Mouse (Mus musculus): ENCODE results near the gene Olig1. TPM values are rescaled to one million over a fixed set of nuclear protein-coding genes. Genes with fewer than 3 reads are reported as not detected.
A peak's percentile ranks its signal among the peaks of the same experiment; 100 is the strongest.

Olig1 gene
- polyA plus RNA-seq, 1 experiment from 2014 or later, result 2.7 TPM

DNA sequence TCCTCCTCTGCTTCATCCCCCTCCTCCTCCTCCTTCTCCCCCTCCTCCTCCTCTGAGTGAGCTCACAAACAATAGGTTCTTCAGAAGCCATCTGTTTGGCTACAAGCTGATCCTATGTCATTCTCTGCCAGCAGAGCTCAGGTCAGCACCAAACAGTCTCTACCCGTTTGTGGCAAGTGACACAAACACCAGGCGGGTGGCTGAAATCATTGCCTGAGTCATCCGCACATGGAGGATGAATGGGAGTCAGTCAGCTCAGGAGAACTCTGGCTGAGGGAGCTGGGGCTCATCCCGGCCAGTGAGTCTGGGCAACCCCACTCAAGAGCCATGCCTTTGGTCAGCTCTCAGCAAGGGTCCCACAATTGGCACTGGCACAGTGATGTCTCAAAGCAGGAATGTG is 10.9 kb downstream of the Olig1 start:
- peaks cover 3% of the 10 kb centered on the region for H3K27me3 ChIP-seq (ENCODE audit: control insufficient read depth, insufficient read depth, low read length)

GRCm38 (mm10) chr16:91292080-91292479 is 22.5 kb downstream of the Olig1 start:
- H3K27ac ChIP-seq (replicated peaks; ENCODE audit: low read depth, low read length), result no peak overlapping the region
- 64% methylated on average over 7 of the region's 7 CpGs for WGBS

More for the DNA sequence above, 10.9 kb downstream of the Olig1 start:
- H3K9me3 ChIP-seq (replicated peaks; ENCODE audit: control insufficient read depth, low read length), result no peaks in the 10 kb centered on the region
- ATAC-seq (replicated peaks; ENCODE audit: insufficient number of reproducible peaks, low FRiP score, low TSS enrichment, low read depth) (no peak), DNase-seq (ENCODE audit: low spot score) (no peak)
- no peak overlapping the region for H3K4me2 ChIP-seq (ENCODE audit: low read depth, low read length)
- no peak overlapping the region for H3K4me3 ChIP-seq (ENCODE audit: low read depth, low read length)
- no peaks in the 10 kb centered on the region for H3K36me3 ChIP-seq (replicated peaks; ENCODE audit: control insufficient read depth, insufficient read depth, low read depth, low read length)
- H3K27ac ChIP-seq (replicated peaks; ENCODE audit: low read depth, low read length), result no peak overlapping the region
- no peak overlapping the region for H3K9ac ChIP-seq (replicated peaks; ENCODE audit: low read length)
- no peaks in the 10 kb centered on the region for H3K4me1 ChIP-seq (ENCODE audit: control insufficient read depth, insufficient read depth, low read length)
- WGBS, result 67% methylated on average over 4 of the region's 4 CpGs

DNA sequence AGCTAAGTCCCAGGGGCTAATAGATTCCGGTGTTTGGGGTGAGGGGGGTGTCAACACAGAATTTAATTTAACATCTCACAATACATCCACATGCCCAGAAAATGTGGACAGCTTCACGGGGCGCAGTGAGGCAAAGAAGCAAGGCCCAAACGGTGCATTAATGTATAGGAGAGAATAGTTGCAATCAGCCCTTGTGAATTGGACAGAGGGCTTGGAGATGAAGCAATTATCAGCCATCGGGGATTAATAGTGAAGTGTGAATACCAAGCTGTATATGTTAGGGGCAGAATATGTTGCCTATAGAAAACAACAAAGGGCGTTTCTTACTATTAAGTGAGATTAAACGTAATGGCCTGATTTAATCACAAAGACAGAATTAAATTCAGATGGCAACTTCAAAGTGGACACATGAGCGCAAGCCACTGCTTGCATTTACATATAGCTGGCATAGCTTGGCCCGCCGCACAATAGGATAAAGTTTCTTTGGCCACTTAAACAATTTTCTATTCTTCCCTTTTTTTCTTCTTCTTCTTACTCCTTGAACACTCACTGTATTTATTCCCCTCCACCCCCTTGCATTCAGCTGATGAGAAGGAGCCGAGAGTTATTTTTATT is 23.3 kb downstream of the Olig1 start:
- Histone ChIP-seq H3K9me3 (replicated peaks; ENCODE audit: control insufficient read depth, low read length) (no peaks in the 10 kb centered on the region), H3K9ac (replicated peaks; ENCODE audit: low read length) (no peak overlapping the region), H3K36me3 (replicated peaks; ENCODE audit: control insufficient read depth, insufficient read depth, low read depth, low read length) (no peaks in the 10 kb centered on the region), H3K4me2 (ENCODE audit: low read depth, low read length) (no peak overlapping the region), H3K4me3 (ENCODE audit: low read depth, low read length) (no peak overlapping the region), H3K4me1 (ENCODE audit: control insufficient read depth, insufficient read depth, low read length) (no peaks in the 10 kb centered on the region), H3K27me3 (ENCODE audit: control insufficient read depth, insufficient read depth, low read length) (no peaks in the 10 kb centered on the region), H3K27ac (replicated peaks; ENCODE audit: low read depth, low read length) (no peak overlapping the region)
- no peak for ATAC-seq (replicated peaks; ENCODE audit: insufficient number of reproducible peaks, low FRiP score, low TSS enrichment, low read depth)
- DNase-seq (ENCODE audit: low spot score), result no peak
- 77% methylated on average over 11 of the region's 11 CpGs for WGBS

More at GRCm38 (mm10) chr16:91292080-91292479, 22.5 kb downstream of the Olig1 start:
- no peaks in the 10 kb centered on the region for H3K27me3 ChIP-seq (ENCODE audit: control insufficient read depth, insufficient read depth, low read length)
- ATAC-seq (replicated peaks; ENCODE audit: insufficient number of reproducible peaks, low FRiP score, low TSS enrichment, low read depth), result no peak
- H3K4me3 ChIP-seq (ENCODE audit: low read depth, low read length), result no peak overlapping the region
- no peaks in the 10 kb centered on the region for H3K4me1 ChIP-seq (ENCODE audit: control insufficient read depth, insufficient read depth, low read length)
- no peak for DNase-seq (ENCODE audit: low spot score)
- H3K36me3 ChIP-seq (replicated peaks; ENCODE audit: control insufficient read depth, insufficient read depth, low read depth, low read length), result no peaks in the 10 kb centered on the region
- no peak overlapping the region for H3K9ac ChIP-seq (replicated peaks; ENCODE audit: low read length)
- H3K4me2 ChIP-seq (ENCODE audit: low read depth, low read length), result no peak overlapping the region
- no peaks in the 10 kb centered on the region for H3K9me3 ChIP-seq (replicated peaks; ENCODE audit: control insufficient read depth, low read length)

DNA sequence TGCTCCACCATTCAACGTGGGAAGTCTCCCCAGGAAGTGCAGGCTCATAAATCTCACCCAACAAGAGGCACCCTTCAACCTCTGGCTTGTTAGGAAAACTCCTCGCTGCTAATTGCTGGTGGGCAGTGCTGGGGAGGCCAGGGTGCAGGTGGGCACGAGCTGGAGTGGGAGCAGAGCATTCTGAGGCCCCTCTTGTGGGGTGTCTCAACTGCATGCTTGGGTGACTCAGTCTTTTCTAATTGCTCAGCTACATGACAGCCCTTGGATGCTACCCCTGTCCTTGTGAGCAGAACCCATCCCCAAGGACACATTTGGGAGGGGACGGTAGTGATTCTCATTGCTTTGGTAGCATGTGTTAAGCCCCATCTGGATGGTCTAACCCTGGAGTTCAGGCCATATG is 28.2 kb downstream of the Olig1 start:
- Histone ChIP-seq H3K27ac (replicated peaks; ENCODE audit: low read depth, low read length) (no peak overlapping the region), H3K27me3 (ENCODE audit: control insufficient read depth, insufficient read depth, low read length) (peaks cover 11% of the 10 kb centered on the region), H3K4me3 (ENCODE audit: low read depth, low read length) (no peak overlapping the region), H3K9me3 (replicated peaks; ENCODE audit: control insufficient read depth, low read length) (no peaks in the 10 kb centered on the region), H3K36me3 (replicated peaks; ENCODE audit: control insufficient read depth, insufficient read depth, low read depth, low read length) (no peaks in the 10 kb centered on the region), H3K4me1 (ENCODE audit: control insufficient read depth, insufficient read depth, low read length) (no peaks in the 10 kb centered on the region), H3K4me2 (ENCODE audit: low read depth, low read length) (no peak overlapping the region), H3K9ac (replicated peaks; ENCODE audit: low read length) (no peak overlapping the region)
- ATAC-seq (replicated peaks; ENCODE audit: insufficient number of reproducible peaks, low FRiP score, low TSS enrichment, low read depth), result no peak
- DNase-seq (ENCODE audit: low spot score), result no peak
- 60% methylated on average over 4 of the region's 4 CpGs for WGBS

DNA sequence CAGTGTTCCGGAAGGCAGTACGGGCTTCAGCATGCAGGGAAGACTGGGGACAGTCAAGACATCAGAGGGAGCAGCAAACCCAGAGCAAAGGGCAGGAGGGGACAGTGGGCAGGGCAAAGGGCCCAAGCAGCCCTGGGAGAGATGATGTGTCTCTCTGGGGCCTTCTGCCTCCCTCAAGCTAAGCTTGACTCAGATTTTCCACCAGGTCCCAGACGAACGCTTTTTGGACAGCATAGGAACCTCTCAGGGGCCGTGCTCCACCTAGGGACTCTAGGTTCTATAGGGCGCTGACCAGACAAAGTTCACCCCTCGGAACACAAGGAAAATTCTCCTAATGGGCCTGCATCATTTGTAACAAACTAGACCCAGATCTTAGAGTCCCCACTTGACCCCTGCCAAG is 29.8 kb downstream of the Olig1 start:
- WGBS, result 91% methylated on average over 7 of the region's 7 CpGs
- ATAC-seq (replicated peaks; ENCODE audit: insufficient number of reproducible peaks, low FRiP score, low TSS enrichment, low read depth), result no peak
- Histone ChIP-seq H3K36me3 (replicated peaks; ENCODE audit: control insufficient read depth, insufficient read depth, low read depth, low read length) (no peaks in the 10 kb centered on the region), H3K27ac (replicated peaks; ENCODE audit: low read depth, low read length) (no peak overlapping the region), H3K4me1 (ENCODE audit: control insufficient read depth, insufficient read depth, low read length) (no peaks in the 10 kb centered on the region), H3K9ac (replicated peaks; ENCODE audit: low read length) (no peak overlapping the region), H3K4me3 (ENCODE audit: low read depth, low read length) (no peak overlapping the region), H3K9me3 (replicated peaks; ENCODE audit: control insufficient read depth, low read length) (no peaks in the 10 kb centered on the region), H3K4me2 (ENCODE audit: low read depth, low read length) (no peak overlapping the region), H3K27me3 (ENCODE audit: control insufficient read depth, insufficient read depth, low read length) (peaks cover 17% of the 10 kb centered on the region)
- no peak for DNase-seq (ENCODE audit: low spot score)

DNA sequence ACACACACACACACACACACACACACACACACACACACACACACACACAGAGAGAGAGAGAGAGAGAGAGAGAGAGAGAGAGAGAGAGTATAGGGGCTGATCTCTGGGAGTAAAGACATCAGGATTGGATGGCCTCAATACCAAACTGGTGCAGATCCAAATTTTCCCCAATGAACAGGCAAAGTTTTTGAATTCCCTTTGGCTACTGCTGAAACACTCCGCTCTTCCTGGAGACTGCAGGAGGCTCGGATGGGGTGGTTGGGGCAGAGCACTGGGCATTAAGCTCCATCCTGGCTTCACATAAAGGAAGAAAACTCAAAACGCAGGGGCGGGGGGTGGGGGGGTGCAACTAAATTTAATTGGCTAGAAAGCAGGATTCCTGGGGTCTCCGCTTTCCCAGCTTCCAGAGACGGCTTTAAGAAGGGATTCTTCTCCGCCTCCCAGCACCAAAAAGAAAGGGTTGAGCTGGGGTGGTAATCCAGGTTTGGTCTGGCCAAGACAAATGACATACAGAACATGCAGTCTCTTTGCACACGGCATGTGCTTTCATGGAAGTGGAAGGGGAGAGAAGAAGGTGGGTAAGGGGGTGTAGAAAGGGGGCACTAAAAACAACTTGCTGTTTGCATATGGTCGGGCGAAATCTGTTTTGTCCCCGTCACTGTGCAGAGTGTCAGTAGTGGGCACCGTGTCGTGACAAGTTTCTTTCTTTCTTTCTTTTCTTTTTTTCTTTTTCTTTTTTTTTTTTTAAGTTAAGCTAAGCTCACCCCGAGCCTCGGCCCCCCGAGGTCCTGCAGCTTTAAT is 31.3 kb downstream of the Olig1 start:
- WGBS, result 33% methylated on average over 16 of the region's 16 CpGs
- Histone ChIP-seq H3K4me1 (ENCODE audit: control insufficient read depth, insufficient read depth, low read length) (no peaks in the 10 kb centered on the region), H3K4me2 (ENCODE audit: low read depth, low read length) (no peak overlapping the region), H3K36me3 (replicated peaks; ENCODE audit: control insufficient read depth, insufficient read depth, low read depth, low read length) (no peaks in the 10 kb centered on the region), H3K27me3 (ENCODE audit: control insufficient read depth, insufficient read depth, low read length) (peaks cover 17% of the 10 kb centered on the region), H3K9ac (replicated peaks; ENCODE audit: low read length) (no peak overlapping the region), H3K4me3 (ENCODE audit: low read depth, low read length) (no peak overlapping the region), H3K9me3 (replicated peaks; ENCODE audit: control insufficient read depth, low read length) (no peaks in the 10 kb centered on the region), H3K27ac (replicated peaks; ENCODE audit: low read depth, low read length) (no peak overlapping the region)
- ATAC-seq (replicated peaks; ENCODE audit: insufficient number of reproducible peaks, low FRiP score, low TSS enrichment, low read depth) (no peak), DNase-seq (ENCODE audit: low spot score) (no peak)

DNA sequence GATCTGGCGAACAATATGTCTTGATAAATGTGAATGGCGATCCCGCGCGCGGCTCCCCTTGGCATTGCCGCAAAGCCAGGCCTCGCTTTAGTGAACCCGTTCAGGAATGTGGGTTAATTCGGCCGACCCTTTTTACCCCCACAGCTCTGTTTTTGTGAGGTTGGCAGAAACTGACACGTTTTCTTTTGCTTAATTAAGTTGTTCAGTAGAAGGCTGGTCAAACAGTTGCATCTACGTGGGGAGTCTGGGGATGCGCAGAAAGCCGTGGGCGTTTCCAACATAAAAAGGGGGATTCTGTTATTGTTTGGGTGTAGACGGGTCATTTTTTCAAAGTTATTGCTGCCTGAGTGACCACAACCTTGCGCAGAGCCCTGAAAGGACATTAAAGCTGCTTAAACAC is 31.9 kb downstream of the Olig1 start:
- Histone ChIP-seq H3K4me2 (ENCODE audit: low read depth, low read length) (no peak overlapping the region), H3K4me3 (ENCODE audit: low read depth, low read length) (no peak overlapping the region), H3K27ac (replicated peaks; ENCODE audit: low read depth, low read length) (no peak overlapping the region), H3K36me3 (replicated peaks; ENCODE audit: control insufficient read depth, insufficient read depth, low read depth, low read length) (no peaks in the 10 kb centered on the region), H3K9me3 (replicated peaks; ENCODE audit: control insufficient read depth, low read length) (no peaks in the 10 kb centered on the region), H3K4me1 (ENCODE audit: control insufficient read depth, insufficient read depth, low read length) (no peaks in the 10 kb centered on the region), H3K27me3 (ENCODE audit: control insufficient read depth, insufficient read depth, low read length) (peaks cover 17% of the 10 kb centered on the region), H3K9ac (replicated peaks; ENCODE audit: low read length) (no peak overlapping the region)
- WGBS, result 39% methylated on average over 18 of the region's 18 CpGs
- DNase-seq (ENCODE audit: low spot score) (peak; percentile 48), ATAC-seq (replicated peaks; ENCODE audit: insufficient number of reproducible peaks, low FRiP score, low TSS enrichment, low read depth) (no peak)
